Mouse (Mus musculus): Measurements from ENCODE around the gene Gga1. TPM values are rescaled to one million over a fixed set of nuclear protein-coding genes. Genes with fewer than 3 reads are reported as not detected.

Gga1 gene
- polyA plus RNA-seq, 1 experiment from 2014 or later: 56.2 TPM

DNA sequence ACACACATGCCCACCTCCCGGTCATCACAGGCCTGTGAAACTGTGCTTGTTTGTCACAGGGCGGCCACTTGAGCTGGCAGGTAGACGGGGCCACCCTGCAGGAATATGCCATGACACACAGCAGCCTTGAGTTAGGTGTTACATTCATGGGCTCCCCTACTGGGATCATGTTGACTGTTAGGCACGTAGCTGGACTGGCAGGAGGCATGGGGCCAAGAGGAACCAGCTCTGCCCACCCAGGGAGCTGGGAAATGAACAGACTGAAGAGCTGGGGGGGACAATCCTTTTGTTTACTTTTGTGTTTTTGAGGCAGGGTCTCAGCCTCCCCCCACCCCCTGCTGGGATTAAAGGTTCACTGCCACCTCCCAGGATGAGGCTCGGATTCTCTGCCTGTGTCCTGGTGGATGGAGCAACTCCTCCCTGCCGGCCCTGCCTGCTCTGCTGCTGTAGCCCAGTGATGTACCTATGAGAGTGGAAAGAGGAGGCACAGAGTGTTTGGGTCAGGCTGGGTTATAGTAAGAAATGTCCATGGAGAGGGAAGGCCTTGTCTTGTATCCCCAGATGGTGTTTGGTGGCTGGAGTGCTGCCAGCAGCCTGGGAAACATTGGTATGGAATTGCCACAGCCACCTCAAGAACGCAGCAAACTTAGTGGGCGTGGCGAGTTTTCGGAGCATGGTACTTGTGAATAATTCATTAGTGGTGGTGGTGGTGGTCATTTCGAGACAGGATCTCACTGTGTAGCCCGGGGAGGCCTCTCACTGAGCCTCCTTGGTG, 39.2 kb downstream of the Gga1 start:
- no peaks in the 10 kb centered on the region for H3K9me3 ChIP-seq
- peak overlapping the region; percentile 25 for H3K9ac ChIP-seq

GRCm38 (mm10) chr15:78918126-78918525, 41.1 kb downstream of the Gga1 start:
- 89% methylated on average over 23 of the region's 23 CpGs for WGBS
- no peak overlapping the region for H3K27ac ChIP-seq
- no peak for ATAC-seq (ENCODE audit: borderline replicate concordance, extremely low read depth, low FRiP score, low TSS enrichment)

More for the DNA sequence above, 39.2 kb downstream of the Gga1 start:
- H3K27ac ChIP-seq: no peak overlapping the region
- WGBS: 57% methylated on average over 12 of the region's 12 CpGs
- peaks cover 17% of the 10 kb centered on the region; the same call in 1 of the 2 replicates for H3K36me3 ChIP-seq
- no peaks in the 10 kb centered on the region for H3K27me3 ChIP-seq
- H3K4me1 ChIP-seq: peaks cover 33% of the 10 kb centered on the region
- no peak for ATAC-seq (ENCODE audit: borderline replicate concordance, extremely low read depth, low FRiP score, low TSS enrichment)
- peak overlapping the region; percentile 21; the same call in 1 of the 2 replicates for H3K4me3 ChIP-seq
- peak overlapping the region; percentile 97 for H3K4me2 ChIP-seq

GRCm38 (mm10) chr15:78919914-78920313, 42.9 kb downstream of the Gga1 start:
- Histone ChIP-seq H3K4me2 (no peak overlapping the region), H3K36me3 (peaks cover 12% of the 10 kb centered on the region; the same call in 1 of the 2 replicates), H3K4me1 (peaks cover 21% of the 10 kb centered on the region), H3K9me3 (no peaks in the 10 kb centered on the region), H3K9ac (no peak overlapping the region), H3K27ac (no peak overlapping the region), H3K4me3 (no peak overlapping the region), H3K27me3 (no peaks in the 10 kb centered on the region)
- no peak for ATAC-seq (ENCODE audit: borderline replicate concordance, extremely low read depth, low FRiP score, low TSS enrichment)
- 57% methylated on average over 12 of the region's 12 CpGs for WGBS

More at GRCm38 (mm10) chr15:78918126-78918525, 41.1 kb downstream of the Gga1 start:
- no peaks in the 10 kb centered on the region for H3K9me3 ChIP-seq
- H3K27me3 ChIP-seq: no peaks in the 10 kb centered on the region
- peaks cover 12% of the 10 kb centered on the region; the same call in 1 of the 2 replicates for H3K36me3 ChIP-seq
- peaks cover 31% of the 10 kb centered on the region for H3K4me1 ChIP-seq
- no peak overlapping the region for H3K4me2 ChIP-seq
- H3K4me3 ChIP-seq: no peak overlapping the region
- no peak overlapping the region for H3K9ac ChIP-seq

DNA sequence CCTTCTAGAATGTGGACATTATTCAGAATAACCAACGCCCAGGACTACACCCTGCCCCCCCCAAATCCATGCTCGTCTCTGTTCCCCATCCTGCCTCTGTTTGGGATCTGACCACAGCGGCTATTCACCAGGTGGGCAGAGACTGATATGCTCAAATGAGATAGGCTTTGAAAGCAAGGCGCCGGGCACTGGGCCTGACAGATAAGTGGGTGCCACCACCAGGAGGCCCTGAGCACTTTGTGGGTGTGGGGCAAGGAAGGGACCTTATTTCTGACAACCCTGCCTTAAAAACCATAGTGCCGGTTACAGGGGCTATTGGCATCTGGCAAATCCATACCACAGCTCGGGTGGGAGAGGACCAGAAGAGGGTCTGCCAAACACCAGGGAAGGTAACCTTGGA, 45.7 kb downstream of the Gga1 start:
- Histone ChIP-seq H3K27me3 (no peaks in the 10 kb centered on the region), H3K4me2 (no peak overlapping the region), H3K27ac (no peak overlapping the region), H3K9me3 (no peaks in the 10 kb centered on the region), H3K4me1 (peaks cover 29% of the 10 kb centered on the region), H3K9ac (no peak overlapping the region), H3K4me3 (no peak overlapping the region), H3K36me3 (peaks cover 12% of the 10 kb centered on the region; the same call in 1 of the 2 replicates)
- WGBS: 81% methylated on average over 7 of the region's 7 CpGs
- ATAC-seq (ENCODE audit: borderline replicate concordance, extremely low read depth, low FRiP score, low TSS enrichment): no peak

DNA sequence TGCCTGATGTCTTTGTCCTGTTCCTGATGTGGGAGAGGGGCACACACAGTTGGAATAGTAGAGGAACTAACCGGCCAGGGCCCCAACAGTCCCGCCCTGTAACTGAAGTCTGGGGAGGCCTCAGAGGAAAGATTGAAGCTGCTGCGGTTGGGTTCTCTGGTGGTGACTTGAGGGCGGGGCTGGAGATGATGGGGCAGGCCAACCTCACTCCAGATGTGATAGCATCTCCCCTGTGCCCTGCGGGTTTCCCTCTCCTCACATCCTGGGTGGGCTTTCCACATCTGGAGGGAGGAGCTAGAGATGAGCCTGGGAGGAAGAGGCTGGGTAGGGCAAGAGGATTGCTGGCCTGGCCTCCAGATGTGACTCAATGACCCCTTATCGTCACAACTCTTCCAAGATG, 46.6 kb downstream of the Gga1 start:
- Histone ChIP-seq H3K36me3 (peaks cover 8% of the 10 kb centered on the region; the same call in 1 of the 2 replicates), H3K9ac (no peak overlapping the region), H3K27ac (no peak overlapping the region), H3K27me3 (no peaks in the 10 kb centered on the region), H3K4me1 (peaks cover 33% of the 10 kb centered on the region), H3K9me3 (no peaks in the 10 kb centered on the region), H3K4me2 (no peak overlapping the region), H3K4me3 (no peak overlapping the region)
- ATAC-seq (ENCODE audit: borderline replicate concordance, extremely low read depth, low FRiP score, low TSS enrichment): no peak
- WGBS: 69% methylated on average over 6 of the region's 6 CpGs

DNA sequence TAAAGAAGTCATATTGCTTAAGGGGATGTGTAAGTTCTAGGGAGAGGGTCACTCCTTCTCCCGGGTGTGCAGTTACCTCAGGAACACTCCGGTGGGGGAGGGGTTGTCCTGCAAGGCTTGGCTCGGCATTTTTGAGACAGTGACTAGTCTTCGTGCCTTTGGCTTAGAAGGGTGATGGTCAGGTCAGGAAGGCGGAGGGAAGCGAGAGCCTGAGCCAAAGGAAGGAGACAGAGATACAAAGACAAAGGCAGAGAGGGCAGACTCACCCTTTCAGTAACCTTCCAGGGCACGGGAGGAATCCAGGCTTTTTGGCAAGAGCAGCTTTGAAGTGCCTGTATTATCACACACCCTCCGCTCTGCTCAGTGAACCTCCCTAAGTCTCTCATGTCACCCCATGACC, 48.1 kb downstream of the Gga1 start:
- no peak for ATAC-seq (ENCODE audit: borderline replicate concordance, extremely low read depth, low FRiP score, low TSS enrichment)
- Histone ChIP-seq H3K9me3 (no peaks in the 10 kb centered on the region), H3K4me2 (no peak overlapping the region), H3K36me3 (no peaks in the 10 kb centered on the region; the same call in 1 of the 2 replicates), H3K9ac (no peak overlapping the region), H3K4me1 (peaks cover 34% of the 10 kb centered on the region), H3K27me3 (no peaks in the 10 kb centered on the region), H3K4me3 (no peak overlapping the region), H3K27ac (peak overlapping the region; percentile 95)
- WGBS: 28% methylated on average over 8 of the region's 8 CpGs

DNA sequence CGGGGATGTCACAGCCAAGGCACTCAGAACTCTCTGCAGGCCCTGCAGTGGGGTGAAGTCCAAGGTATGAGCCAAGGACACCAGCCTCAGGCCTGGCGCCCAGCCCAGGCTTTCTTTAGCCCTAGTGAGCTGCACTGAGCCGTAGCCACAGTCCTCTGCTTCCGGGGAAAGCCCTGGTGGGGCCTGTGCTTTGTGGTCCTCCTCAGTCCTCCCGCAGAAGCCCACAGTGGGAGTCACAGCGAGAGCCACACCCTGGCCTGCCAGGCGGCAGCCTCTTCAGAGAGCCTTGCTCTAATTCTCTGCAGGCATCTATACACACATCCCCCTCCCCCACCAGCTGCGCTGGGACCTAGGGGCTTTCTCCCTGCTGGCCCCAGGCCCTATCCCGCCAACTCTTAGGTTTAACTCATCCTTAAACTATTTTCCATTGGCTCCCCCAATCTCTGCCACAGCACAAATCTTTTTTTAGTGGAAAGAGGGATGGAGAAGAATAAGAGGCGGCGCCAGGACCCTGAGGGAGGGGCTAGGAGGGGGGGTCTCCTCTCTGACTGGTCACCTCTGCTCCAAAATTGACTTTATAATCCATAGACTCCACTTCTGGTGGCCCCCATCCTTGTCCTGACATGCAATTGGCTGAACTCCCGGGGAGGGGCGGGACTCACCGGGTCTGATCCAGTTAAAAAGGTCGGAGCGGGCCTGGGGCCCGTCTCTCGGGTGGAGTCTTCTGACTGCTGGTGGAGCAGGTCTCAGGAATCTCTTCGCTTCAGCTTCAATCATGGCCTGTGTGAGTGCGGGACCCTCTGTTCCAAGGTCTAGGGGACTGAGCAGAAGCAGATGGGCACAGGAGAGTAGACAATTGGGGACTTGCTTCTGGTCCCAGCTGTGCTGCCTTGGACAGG, 49.3 kb downstream of the Gga1 start, which contains the start of gene Lgals1:
TSS of gene Lgals1 (plus strand) at position 705 of the 899 bp plus-strand sequence.
- H3K9me3 ChIP-seq: no peaks in the 10 kb centered on the region
- H3K36me3 ChIP-seq: no peaks in the 10 kb centered on the region; the same call in 1 of the 2 replicates
- peak; percentile 82 for ATAC-seq (ENCODE audit: borderline replicate concordance, extremely low read depth, low FRiP score, low TSS enrichment)
- H3K4me3 ChIP-seq: peak within 1 kb of the TSS; percentile 49
- H3K9ac ChIP-seq: peak within 1 kb of the TSS; percentile 39
- H3K4me1 ChIP-seq: peaks cover 34% of the 10 kb centered on the region
- peak within 1 kb of the TSS; percentile 64 for H3K4me2 ChIP-seq
- H3K27ac ChIP-seq: peak within 1 kb of the TSS; percentile 95
- 3% methylated on average over 20 of the region's 20 CpGs for WGBS
- H3K27me3 ChIP-seq: no peaks in the 10 kb centered on the region

- Histone ChIP-seq H3K4me1 (peaks cover 34% of the 10 kb centered on the region), H3K9ac (peak overlapping the region; percentile 39), H3K9me3 (no peaks in the 10 kb centered on the region), H3K36me3 (no peaks in the 10 kb centered on the region; the same call in 1 of the 2 replicates), H3K4me3 (peak overlapping the region; percentile 49), H3K27ac (peak overlapping the region; percentile 95), H3K27me3 (no peaks in the 10 kb centered on the region), H3K4me2 (peak overlapping the region; percentile 64)
- ATAC-seq (ENCODE audit: borderline replicate concordance, extremely low read depth, low FRiP score, low TSS enrichment): no peak
- WGBS: 21% methylated on average over 15 of the region's 15 CpGs
Measured at GRCm38 (mm10) chr15:78927021-78927787, 50.2 kb downstream of the Gga1 start.

GRCm38 (mm10) chr15:78927788-78928457, 50.9 kb downstream of the Gga1 start:
- Histone ChIP-seq H3K27ac (peak overlapping the region; percentile 95), H3K4me3 (peak overlapping the region; percentile 49), H3K36me3 (no peaks in the 10 kb centered on the region; the same call in 1 of the 2 replicates), H3K4me1 (peaks cover 34% of the 10 kb centered on the region), H3K9me3 (no peaks in the 10 kb centered on the region), H3K4me2 (peak overlapping the region; percentile 64), H3K27me3 (no peaks in the 10 kb centered on the region), H3K9ac (peak overlapping the region; percentile 39)
- under 1% methylated on average over 23 of the region's 35 CpGs for WGBS
- peak; percentile 50 for ATAC-seq (ENCODE audit: borderline replicate concordance, extremely low read depth, low FRiP score, low TSS enrichment)

GRCm38 (mm10) chr15:78928539-78928938, 51.5 kb downstream of the Gga1 start:
- ATAC-seq (ENCODE audit: borderline replicate concordance, extremely low read depth, low FRiP score, low TSS enrichment): no peak
- 46% methylated on average over 8 of the region's 8 CpGs for WGBS
- H3K9ac ChIP-seq: no peak overlapping the region
- peak overlapping the region; percentile 49 for H3K4me3 ChIP-seq
- H3K36me3 ChIP-seq: no peaks in the 10 kb centered on the region; the same call in 1 of the 2 replicates
- H3K27me3 ChIP-seq: no peaks in the 10 kb centered on the region
- peak overlapping the region; percentile 25 for H3K27ac ChIP-seq
- H3K9me3 ChIP-seq: no peaks in the 10 kb centered on the region
- H3K4me1 ChIP-seq: peaks cover 34% of the 10 kb centered on the region
- peak overlapping the region; percentile 64 for H3K4me2 ChIP-seq

All from lung, embryonic 15.5 days (tissue).